Mouse (Mus musculus) limb, embryonic 10.5 days (tissue): ENCODE data around the gene Rnf151. TPM values are rescaled to one million over a fixed set of nuclear protein-coding genes. Genes with fewer than 3 reads are reported as not detected.
"Not testable (repeated sequence)": the region's sequence is repeated elsewhere in the genome, so short reads cannot be mapped to it uniquely, and the experiment has no call there.

Experiments
- DNase-seq: peaks from one replicate; pipeline ENCODE4 v3.0.0-alpha.2; 2017; ENCODE audit warnings: low spot score
- H3K27ac ChIP-seq: fragments of 300-500 bp; sonication (generic); 2 replicates; pipeline ENCODE4 v1.5.1; 2016; ENCODE audit warnings: mild to moderate bottlenecking
- H3K27me3 ChIP-seq: fragments of 300-500 bp; sonication (generic); 2 replicates; pipeline ENCODE4 v1.6.1; 2016; ENCODE audit warnings: low read depth, mild to moderate bottlenecking; ENCODE audit not compliant: poor library complexity, severe bottlenecking
- H3K36me3 ChIP-seq: fragments of 300-500 bp; sonication (generic); 2 replicates; pipeline ENCODE4 v1.6.1; 2016; ENCODE audit warnings: mild to moderate bottlenecking, moderate library complexity
- H3K4me1 ChIP-seq: fragments of 300-500 bp; sonication (generic); 2 replicates; pipeline ENCODE4 v1.6.1; 2016
- H3K4me3 ChIP-seq: fragments of 300-500 bp; sonication (generic); 2 replicates; pipeline ENCODE4 v1.5.1; 2016; ENCODE audit warnings: mild to moderate bottlenecking, moderate library complexity
- H3K9me3 ChIP-seq: fragments of 300-500 bp; sonication (generic); replicated peaks from 2 replicates; pipeline ENCODE4 v1.6.1; 2016; ENCODE audit warnings: mild to moderate bottlenecking
- WGBS: fragments of 180-500 bp; shearing (Covaris S2); methylation state at CpG from one replicate; pipeline ENCODE4 v1.1.7; 2016; 5-methylcytosine and 5-hydroxymethylcytosine counted together
- polyA plus RNA-seq: library from polyadenylated mRNA; unstranded; fragments of >200 nt; fragmentation: Nextera tagmentation; extraction: Ambion mirVana; gene quantifications from 2 replicates; pipeline ENCODE4 v1.2.1, GENCODE M21; 2016

Gene Rnf151
- polyA plus RNA-seq, 1 experiment from 2014 or later, result 0.38 TPM

DNA sequence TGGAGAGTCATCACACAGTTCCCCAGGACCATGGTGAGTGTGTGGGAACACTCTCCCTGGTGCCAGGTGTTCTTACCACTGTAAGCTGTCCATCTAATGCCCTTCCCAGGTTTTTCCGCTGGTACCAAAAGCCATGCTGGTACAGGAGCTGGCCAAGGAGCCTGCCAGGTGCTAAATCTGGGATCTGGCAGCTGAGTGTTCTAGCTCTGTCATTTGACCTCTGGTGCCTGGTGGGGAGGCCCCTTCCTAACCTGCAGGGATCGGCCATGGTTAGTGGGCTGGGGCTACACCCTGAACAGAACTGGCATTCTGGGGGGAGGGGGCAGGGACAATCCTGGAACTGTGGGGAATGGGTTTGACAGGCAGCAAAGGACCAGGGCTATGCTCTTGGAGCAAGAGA lies 9.8 kb upstream of the Rnf151 start, which contains the start of gene Rpl3l:
Gene Rpl3l, plus strand, starts transcription at position 203 of the 400 bp plus-strand sequence.
- 76% methylated on average over 2 of the region's 2 CpGs for WGBS
- peaks cover 17% of the 10 kb centered on the region for H3K4me1 ChIP-seq
- no peaks in the 10 kb centered on the region for H3K9me3 ChIP-seq
- no peak for DNase-seq
- H3K27ac ChIP-seq, result no peak within 1 kb of the TSS
- peaks cover 1% of the 10 kb centered on the region for H3K36me3 ChIP-seq
- H3K27me3 ChIP-seq, result no peaks in the 10 kb centered on the region
- H3K4me3 ChIP-seq, result no peak within 1 kb of the TSS

DNA sequence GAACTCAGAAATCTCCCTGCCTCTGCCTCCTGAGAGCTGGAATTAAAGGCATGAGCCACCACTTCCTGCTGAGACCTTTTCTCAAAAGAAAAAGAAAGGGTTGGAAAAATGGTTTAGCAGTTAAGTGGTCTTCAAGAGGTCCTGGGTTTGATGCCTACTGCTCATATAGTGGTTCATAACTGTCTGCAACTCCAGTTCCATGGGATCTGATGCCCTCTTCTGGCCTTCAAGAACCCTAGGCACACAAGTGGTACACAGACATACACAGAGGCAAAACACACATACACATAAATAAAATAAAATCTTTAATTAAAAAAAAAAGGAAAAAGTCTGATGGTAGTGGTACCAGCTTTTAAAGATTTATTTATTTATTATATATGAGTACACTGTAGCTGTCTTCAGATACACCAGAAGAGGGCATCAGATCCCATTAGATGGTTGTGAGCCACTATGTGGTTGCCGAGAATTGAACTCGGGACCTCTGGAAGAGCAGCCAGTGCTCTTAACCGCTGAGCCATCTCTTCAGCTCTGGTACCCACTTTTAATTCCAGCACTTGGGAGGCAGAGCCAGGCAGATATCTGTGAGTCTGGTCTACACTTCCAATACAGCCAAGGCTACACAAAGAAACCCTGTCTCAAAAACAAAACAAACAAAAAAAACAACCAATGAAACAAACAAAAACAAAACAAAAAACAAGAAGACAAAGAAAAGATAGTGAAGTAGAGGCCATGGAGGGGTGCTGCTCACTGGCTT lies 8.0 kb upstream of the Rnf151 start:
- Histone ChIP-seq H3K36me3 (peaks cover 17% of the 10 kb centered on the region), H3K4me1 (peaks cover 32% of the 10 kb centered on the region), H3K27me3 (no peaks in the 10 kb centered on the region), H3K9me3 (no peaks in the 10 kb centered on the region), H3K4me3 (no peak overlapping the region), H3K27ac (no peak overlapping the region)
- 69% methylated on average over 3 of the region's 3 CpGs for WGBS
- no peak for DNase-seq

DNA sequence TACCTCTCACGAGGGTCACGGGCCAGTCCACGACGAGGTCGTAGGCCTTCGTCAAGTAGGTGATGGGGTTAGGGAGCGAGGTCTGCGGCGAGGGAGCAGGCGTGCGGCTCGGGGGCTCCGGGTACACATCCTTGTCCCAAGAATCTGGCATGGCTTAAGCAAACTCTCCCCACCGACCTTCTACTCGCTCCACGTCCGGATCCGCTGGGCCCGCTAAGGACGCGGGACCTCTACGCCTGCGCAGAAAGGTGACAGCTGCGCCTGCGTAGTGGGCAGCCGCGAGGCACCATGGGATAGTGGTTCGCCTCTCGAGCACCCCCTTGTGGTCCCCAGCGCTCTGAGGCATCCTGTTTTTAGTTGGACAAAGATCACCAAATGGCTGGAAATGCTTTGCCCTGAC lies 6.3 kb upstream of the Rnf151 start, which contains the start of gene Ndufb10:
Gene Ndufb10, minus strand, starts transcription at position 295 of the 400 bp plus-strand sequence.
- Histone ChIP-seq H3K36me3 (peaks cover 21% of the 10 kb centered on the region), H3K27me3 (no peaks in the 10 kb centered on the region), H3K4me3 (peak within 1 kb of the TSS; percentile 77), H3K9me3 (no peaks in the 10 kb centered on the region), H3K27ac (peak within 1 kb of the TSS; percentile 81), H3K4me1 (peaks cover 32% of the 10 kb centered on the region)
- DNase-seq, result peak; percentile 99
- under 1% methylated on average over 30 of the region's 30 CpGs for WGBS

DNA sequence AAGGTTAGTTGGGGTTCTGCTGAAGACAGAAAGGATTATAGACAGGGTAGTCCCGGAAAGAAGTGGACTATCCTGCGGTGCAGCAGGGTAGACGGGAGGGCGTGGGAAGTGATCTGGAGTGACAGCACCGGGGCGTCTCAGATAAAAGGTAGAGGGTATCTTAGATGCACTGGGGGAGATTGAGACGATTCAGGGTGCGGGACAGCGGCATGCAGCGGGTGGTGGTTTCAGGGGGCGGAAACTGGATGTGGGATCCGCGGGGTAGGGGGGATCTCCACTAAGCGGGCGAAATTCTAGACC lies 6.0 kb upstream of the Rnf151 start:
- peaks cover 34% of the 10 kb centered on the region for H3K4me1 ChIP-seq
- no peaks in the 10 kb centered on the region for H3K27me3 ChIP-seq
- no peaks in the 10 kb centered on the region for H3K9me3 ChIP-seq
- H3K36me3 ChIP-seq, result peaks cover 21% of the 10 kb centered on the region
- DNase-seq, result no peak
- H3K4me3 ChIP-seq, result peak overlapping the region; percentile 77
- WGBS, result under 1% methylated on average over 15 of the region's 15 CpGs
- peak overlapping the region; percentile 81 for H3K27ac ChIP-seq

DNA sequence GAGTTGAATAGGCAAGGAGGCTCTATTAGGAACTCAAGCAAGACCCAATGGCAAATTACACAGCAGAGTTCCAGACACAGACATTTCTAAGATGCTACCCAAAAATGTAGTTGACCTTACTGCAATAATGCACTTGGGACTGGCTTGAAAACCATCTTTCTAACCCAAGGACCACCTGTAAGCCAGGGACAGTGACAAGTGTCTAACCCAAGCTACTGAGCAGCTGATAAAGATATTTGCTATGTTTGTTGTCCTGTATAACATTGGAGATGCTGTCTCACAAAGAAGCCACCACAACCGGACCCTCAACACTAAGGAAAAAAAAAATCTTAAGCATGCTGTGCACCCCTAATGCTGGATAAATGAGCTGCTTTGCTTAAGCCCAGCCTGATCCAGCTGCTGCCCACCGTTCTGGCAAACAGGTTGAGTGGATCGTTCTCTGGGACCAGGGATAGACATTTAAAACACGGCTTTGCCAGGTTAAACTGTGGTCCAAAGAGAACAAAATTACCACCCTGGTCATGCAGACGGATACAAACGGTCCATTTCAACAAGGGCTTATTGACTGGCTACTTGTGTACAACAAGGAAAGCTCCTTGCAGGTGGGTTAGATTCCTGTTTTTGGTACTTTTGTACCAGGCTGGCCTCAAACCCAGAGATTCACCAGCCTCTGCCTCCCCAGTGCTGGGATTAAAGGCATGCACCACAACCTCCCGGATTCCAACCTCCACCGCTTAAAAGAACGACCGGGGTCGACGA lies 5.4 kb upstream of the Rnf151 start:
- no peaks in the 10 kb centered on the region for H3K27me3 ChIP-seq
- WGBS, result 4% methylated on average over 12 of the region's 12 CpGs

DNA sequence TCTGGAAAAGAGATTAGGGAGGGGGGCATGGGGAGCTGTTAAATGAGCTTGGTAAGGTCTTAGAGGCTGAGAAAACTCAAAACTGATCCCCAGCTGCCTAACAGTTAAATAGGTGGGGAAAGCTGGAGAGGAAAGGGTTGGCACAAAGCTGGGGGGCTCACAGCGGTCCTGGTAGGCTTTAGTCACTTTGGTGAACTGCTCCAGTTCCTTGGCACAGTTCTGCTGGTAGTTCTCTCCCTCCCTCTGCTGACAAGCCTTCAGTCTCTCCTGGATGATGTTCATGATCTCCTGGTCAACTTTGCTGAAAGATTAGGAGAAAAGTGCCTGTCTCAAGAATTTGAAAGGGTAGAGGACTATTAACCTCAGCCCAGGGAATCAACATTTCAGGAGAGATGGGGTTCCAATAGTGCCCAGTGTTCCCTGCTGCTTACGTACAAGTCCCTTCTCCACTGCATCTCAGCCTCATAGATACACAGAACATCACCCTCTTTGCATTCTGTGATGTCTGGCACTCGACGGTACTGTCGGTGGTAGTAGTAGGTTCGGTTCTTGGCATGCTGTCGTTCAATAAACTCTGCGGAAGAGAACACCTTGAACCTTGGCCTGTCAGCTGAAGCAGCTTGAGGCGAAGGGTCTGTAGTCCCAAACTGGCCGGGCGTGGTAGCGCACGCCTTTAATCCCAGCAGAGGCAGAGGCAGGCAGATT lies 4.5 kb upstream of the Rnf151 start:
- Histone ChIP-seq H3K4me3 (peak overlapping the region; percentile 77), H3K27me3 (no peaks in the 10 kb centered on the region), H3K27ac (no peak overlapping the region), H3K36me3 (peaks cover 35% of the 10 kb centered on the region), H3K9me3 (no peaks in the 10 kb centered on the region), H3K4me1 (peaks cover 32% of the 10 kb centered on the region)
- DNase-seq, result no peak
- WGBS, result 33% methylated on average over 13 of the region's 13 CpGs

More for the DNA sequence above, 5.4 kb upstream of the Rnf151 start:
- Histone ChIP-seq H3K27ac (peak overlapping the region; percentile 81), H3K9me3 (no peaks in the 10 kb centered on the region), H3K4me3 (peak overlapping the region; percentile 77), H3K4me1 (peaks cover 36% of the 10 kb centered on the region), H3K36me3 (peaks cover 25% of the 10 kb centered on the region)
- DNase-seq, result no peak

DNA sequence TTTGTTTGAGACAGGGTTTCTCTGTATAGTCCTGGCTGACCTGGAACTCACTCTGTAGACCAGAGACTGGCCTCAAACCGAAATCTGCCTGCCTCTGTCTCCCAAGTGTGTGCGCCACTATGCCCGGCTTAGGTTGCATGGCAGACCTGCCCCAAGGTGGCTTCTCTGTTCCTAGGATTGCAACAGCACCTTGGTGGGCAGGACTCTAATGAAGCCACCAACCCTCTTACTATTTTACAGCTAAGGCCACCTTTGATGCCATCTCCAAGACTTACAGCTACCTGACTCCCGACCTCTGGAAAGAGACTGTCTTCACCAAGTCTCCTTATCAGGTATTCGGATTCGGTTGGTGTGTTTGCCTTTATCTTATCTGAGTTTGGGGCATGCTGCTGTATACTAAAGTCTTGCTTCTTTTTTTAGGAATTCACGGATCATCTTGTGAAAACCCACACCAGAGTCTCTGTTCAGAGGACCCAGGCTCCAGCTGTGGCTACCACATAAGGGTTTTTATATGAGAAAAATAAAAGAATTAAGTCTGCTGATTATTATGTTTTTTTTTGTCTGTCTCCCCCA lies 3.6 kb upstream of the Rnf151 start:
- not testable (repeated sequence) for H3K9me3 ChIP-seq, H3K27ac ChIP-seq, DNase-seq, H3K27me3 ChIP-seq
- WGBS, result 64% methylated on average over 7 of the region's 7 CpGs
- peaks cover 32% of the 10 kb centered on the region for H3K4me1 ChIP-seq
- peaks cover 44% of the 10 kb centered on the region for H3K36me3 ChIP-seq
- H3K4me3 ChIP-seq, result peak overlapping the region; percentile 77

DNA sequence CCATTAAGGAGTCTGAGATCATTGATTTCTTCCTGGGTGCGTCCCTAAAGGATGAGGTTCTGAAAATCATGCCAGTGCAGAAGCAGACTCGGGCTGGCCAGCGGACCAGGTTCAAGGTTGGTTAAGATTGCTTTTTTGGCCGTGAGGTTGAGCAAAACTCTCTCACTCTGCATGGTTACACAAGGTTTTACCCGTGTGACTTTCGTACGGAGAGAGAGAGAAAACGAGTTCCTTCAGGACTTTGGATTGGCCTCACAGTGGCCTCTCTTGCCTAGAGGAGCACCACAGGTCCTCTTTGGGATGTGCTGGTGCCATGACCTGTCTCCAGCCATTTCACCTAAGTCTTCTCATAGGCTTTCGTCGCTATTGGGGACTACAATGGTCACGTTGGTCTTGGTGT lies 2.8 kb upstream of the Rnf151 start:
- not testable (repeated sequence) for H3K27me3 ChIP-seq, DNase-seq, H3K9me3 ChIP-seq
- Histone ChIP-seq H3K36me3 (peaks cover 52% of the 10 kb centered on the region), H3K4me1 (peaks cover 32% of the 10 kb centered on the region), H3K27ac (peak overlapping the region; percentile 91), H3K4me3 (peak overlapping the region; percentile 77)
- 2% methylated on average over 11 of the region's 11 CpGs for WGBS

DNA sequence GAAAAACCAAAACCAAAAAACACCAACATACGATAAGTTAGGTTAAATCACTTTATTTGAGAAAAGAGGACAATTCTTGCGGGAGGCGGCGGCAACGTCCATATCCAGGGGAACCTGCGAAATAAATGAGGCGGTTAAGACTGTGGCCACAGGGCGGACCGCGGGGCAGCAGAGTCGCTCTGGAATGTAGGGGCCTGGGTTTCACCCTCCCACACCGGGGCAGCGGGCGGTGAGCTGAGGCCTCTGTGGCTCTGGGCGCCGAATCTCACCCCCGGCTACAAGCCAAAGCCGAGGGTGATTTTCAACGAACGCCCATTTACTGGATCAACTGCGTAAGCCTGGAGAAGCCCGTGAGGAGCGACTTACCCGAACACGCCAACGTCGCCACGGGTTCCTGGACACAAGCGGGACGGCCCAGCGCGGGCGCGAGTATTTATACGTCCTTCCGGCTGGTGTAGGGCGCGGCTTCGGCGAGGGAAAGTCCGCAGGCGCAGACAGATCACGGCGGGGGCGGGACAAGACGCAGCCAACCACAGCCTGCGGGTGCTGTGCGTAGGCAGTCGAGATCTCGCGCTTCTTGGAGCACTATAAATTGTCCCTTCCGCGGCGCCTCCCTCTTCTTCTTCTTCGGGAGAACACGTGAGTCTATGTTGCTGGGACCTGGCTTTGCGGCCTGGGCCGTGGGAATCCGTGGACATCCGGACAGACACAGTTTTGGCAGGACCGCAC lies 1.8 kb upstream of the Rnf151 start:
- Histone ChIP-seq H3K4me3 (peak overlapping the region; percentile 77), H3K4me1 (peaks cover 32% of the 10 kb centered on the region), H3K36me3 (peaks cover 57% of the 10 kb centered on the region), H3K9me3 (no peaks in the 10 kb centered on the region), H3K27me3 (no peaks in the 10 kb centered on the region), H3K27ac (peak overlapping the region; percentile 91)
- peak; percentile 99 for DNase-seq
- under 1% methylated on average over 61 of the region's 61 CpGs for WGBS

DNA sequence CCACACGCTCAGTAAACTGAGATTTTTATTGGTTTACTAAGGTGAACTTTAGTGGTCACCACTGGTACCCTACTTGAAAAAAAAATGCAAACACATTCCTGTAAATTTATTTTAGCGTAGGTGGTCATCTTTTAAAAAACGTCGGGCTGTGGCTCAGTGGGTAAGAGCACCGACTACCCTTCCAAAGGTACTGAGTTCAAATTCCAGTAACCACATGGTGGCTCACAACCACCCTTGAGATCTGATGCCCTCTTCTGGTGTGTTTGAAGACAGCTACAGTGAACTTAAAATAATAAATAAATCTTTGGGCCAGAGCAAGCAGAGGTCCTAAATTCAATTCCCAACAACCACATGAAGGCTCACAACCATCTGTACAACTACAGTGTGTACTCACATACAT lies 1.1 kb upstream of the Rnf151 start:
- Histone ChIP-seq H3K36me3 (peaks cover 57% of the 10 kb centered on the region), H3K4me1 (peaks cover 32% of the 10 kb centered on the region), H3K4me3 (peak overlapping the region; percentile 77), H3K27ac (peak overlapping the region; percentile 91; the same call in 1 of the 2 replicates)
- H3K27me3 ChIP-seq, DNase-seq, H3K9me3 ChIP-seq: not testable (repeated sequence)
- 69% methylated on average over 5 of the region's 5 CpGs for WGBS

DNA sequence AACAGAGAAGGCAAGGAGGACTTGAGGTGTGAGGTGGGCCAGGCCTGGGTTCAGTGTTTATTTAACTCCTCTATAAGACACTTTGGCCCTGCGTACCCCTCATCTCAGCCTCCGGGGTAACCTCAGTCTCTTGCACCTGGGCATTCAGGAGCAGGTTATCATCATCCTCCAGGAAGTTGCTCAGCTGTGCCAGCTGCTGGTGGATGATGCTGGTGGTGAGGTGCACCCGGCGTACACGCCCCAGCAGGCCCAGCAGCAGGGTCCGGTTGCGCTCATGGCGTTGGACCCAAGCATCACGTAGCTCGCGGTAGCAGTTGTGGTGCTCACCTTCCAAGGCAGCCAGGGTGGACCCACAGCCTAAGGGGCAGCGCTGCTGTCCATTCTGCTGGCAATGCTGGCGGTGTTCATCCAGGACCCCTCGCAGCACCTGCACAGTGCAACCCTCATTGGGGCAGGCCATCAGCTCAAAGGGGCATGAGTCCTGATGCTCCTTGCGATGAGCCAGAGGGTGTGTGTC lies 1.6 kb downstream of the Rnf151 start:
- peaks cover 6% of the 10 kb centered on the region for H3K4me1 ChIP-seq
- H3K4me3 ChIP-seq, result no peak overlapping the region
- no peaks in the 10 kb centered on the region for H3K9me3 ChIP-seq
- no peak for DNase-seq
- WGBS, result 98% methylated on average over 15 of the region's 15 CpGs
- no peaks in the 10 kb centered on the region for H3K27me3 ChIP-seq
- H3K36me3 ChIP-seq, result peaks cover 42% of the 10 kb centered on the region
- no peak overlapping the region for H3K27ac ChIP-seq

DNA sequence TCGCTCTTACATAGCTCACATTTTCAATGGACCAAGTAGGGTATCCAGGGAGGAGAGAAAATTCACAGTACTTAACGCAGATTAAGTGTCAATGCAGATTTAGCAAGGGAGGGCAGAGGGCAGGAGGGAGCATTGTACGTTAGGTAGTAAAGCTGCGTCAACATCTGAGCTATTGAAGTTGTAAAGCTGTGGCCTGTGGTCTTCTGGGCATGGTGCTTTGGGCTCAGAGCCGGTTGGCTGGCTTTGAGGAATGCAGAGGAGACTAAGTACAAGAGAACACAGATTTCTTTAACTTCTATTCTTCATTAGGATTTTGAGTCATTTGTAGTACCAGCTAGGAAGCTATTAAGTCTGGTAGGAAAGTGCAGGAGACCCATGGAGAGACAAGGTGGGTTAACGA lies 2.3 kb downstream of the Rnf151 start:
- no peak overlapping the region for H3K4me3 ChIP-seq
- peaks cover 37% of the 10 kb centered on the region for H3K36me3 ChIP-seq
- 68% methylated on average over 6 of the region's 6 CpGs for WGBS
- H3K27me3 ChIP-seq, result no peaks in the 10 kb centered on the region
- H3K4me1 ChIP-seq, result peaks cover 4% of the 10 kb centered on the region; the same call in 1 of the 2 replicates
- H3K9me3 ChIP-seq, result no peaks in the 10 kb centered on the region
- H3K27ac ChIP-seq, result no peak overlapping the region
- no peak for DNase-seq
